ENCODE assay signal across 22 mouse cellular contexts in the genomic region with DNA sequence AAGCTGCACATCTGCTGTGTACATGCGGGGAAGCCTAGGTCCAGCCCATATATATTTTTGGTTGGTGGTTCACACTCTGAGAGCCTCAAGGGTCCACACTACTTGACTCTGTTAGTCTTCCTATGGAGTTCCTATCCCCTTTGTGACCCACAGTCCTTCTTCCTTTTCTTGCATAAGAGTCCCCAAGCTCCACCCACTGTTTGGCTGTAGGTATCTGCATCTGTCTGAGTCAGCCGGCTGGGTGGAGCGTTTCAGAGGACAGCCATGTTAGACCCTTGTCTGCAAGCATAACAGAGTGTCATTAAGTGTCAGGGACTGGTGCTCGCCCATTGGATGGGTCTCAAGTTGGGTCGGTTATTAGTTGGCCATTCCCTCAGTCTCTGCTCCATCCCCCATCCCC. TPM values are rescaled to one million over a fixed set of nuclear protein-coding genes. Genes with fewer than 3 reads are reported as not detected.
DNase-seq lines count a peak whose midpoint lies in the region; ATAC-seq and TF ChIP-seq lines count a peak whose summit lies in the region.
"Had no signal": no experiment of that assay in that cellular context is flagged by ENCODE, and none has a peak within 500 bp of the region (broad histone marks: within the 10 kb centered on the region; RNA-seq: fewer than 3 reads in every experiment).

No protein-coding gene starts in this region.

- no peaks in the 10 kb centered on the region for H3K36me3 ChIP-seq in intestine, postnatal 0 days (ENCODE audit: control insufficient read depth, insufficient read depth)
- H3K36me3 ChIP-seq: embryonic facial prominence, embryonic 12.5 days; hindbrain, embryonic 12.5 days; limb, embryonic 10.5 days; neural tube, embryonic 13.5 days had no signal

- H3K27ac ChIP-seq in intestine, postnatal 0 days (ENCODE audit: low read depth, low read length): no peak overlapping the region
- H3K27ac ChIP-seq: embryonic facial prominence, embryonic 12.5 days; forebrain, embryonic 13.5 days; hindbrain, embryonic 12.5 days; limb, embryonic 10.5 days; neural tube, embryonic 13.5 days had no signal

- DNase-seq in kidney, adult 18-20 months: peak; percentile 7
- no peak for DNase-seq in kidney, postnatal 14 days
- DNase-seq in R1 (ENCODE audit: low read depth, low spot score): peak; percentile 48
- no peak for DNase-seq in c-Kit-positive CD71-positive TER-119-positive erythroid progenitor cells, embryonic 14.5 days (ENCODE audit: low spot score)
- DNase-seq in adipocyte (ENCODE audit: low spot score): no peak
- DNase-seq: adrenal gland, postnatal 36 days; cerebellum, adult 18-20 months; cerebellum, postnatal 14 days; kidney, adult 8-10 months; kidney, postnatal 10 days; liver; lung, postnatal 10 days; midbrain, embryonic 14.5 days; thymus, postnatal 25 days had no signal

- 0 out of 2 replicates have a peak, but pooled peaks have one; percentile 15 for ATAC-seq in intestine, postnatal 0 days
- ATAC-seq in activated CD4-positive, CD25-positive, alpha-beta regulatory T cell, adult 4 months: no peak
- ATAC-seq: forebrain, embryonic 13.5 days had no signal

- no peak overlapping the region for H3K9ac ChIP-seq in intestine, postnatal 0 days (ENCODE audit: low read depth, low read length)
- H3K9ac ChIP-seq: embryonic facial prominence, embryonic 12.5 days; forebrain, embryonic 13.5 days; hindbrain, embryonic 12.5 days; neural tube, embryonic 13.5 days had no signal

- 71% methylated on average over 5 of the region's 5 CpGs for WGBS in intestine, postnatal 0 days

- H3K9me3 ChIP-seq in intestine, postnatal 0 days (ENCODE audit: control insufficient read depth): no peaks in the 10 kb centered on the region
- H3K9me3 ChIP-seq: embryonic facial prominence, embryonic 12.5 days; forebrain, embryonic 13.5 days; hindbrain, embryonic 12.5 days; limb, embryonic 10.5 days; megakaryocyte, embryonic 14.5 days; neural tube, embryonic 13.5 days had no signal

- no peak overlapping the region for H3K4me2 ChIP-seq in intestine, postnatal 0 days (replicated peaks; ENCODE audit: low read depth)
- H3K4me2 ChIP-seq: embryonic facial prominence, embryonic 12.5 days; forebrain, embryonic 13.5 days; hindbrain, embryonic 12.5 days; neural tube, embryonic 13.5 days had no signal

- H3K4me1 ChIP-seq in intestine, postnatal 0 days (replicated peaks; ENCODE audit: control insufficient read depth, insufficient read depth, low read length): no peaks in the 10 kb centered on the region
- H3K4me1 ChIP-seq: embryonic facial prominence, embryonic 12.5 days; forebrain, embryonic 13.5 days; hindbrain, embryonic 12.5 days; megakaryocyte, embryonic 14.5 days had no signal

- no peaks in the 10 kb centered on the region for H3K27me3 ChIP-seq in intestine, postnatal 0 days (replicated peaks; ENCODE audit: control insufficient read depth, insufficient read depth, low read length)
- H3K27me3 ChIP-seq: embryonic facial prominence, embryonic 12.5 days; forebrain, embryonic 13.5 days; hindbrain, embryonic 12.5 days; megakaryocyte, embryonic 14.5 days; neural tube, embryonic 13.5 days had no signal

- TF ChIP-seq CTCF in intestine, postnatal 0 days (IDR thresholded peaks at IDR 0.05; ENCODE audit: low read depth): no peak

- H3K4me3 ChIP-seq in intestine, postnatal 0 days (ENCODE audit: low read depth, low read length): no peak overlapping the region
- H3K4me3 ChIP-seq: embryonic facial prominence, embryonic 12.5 days; forebrain, embryonic 13.5 days; hindbrain, embryonic 12.5 days; limb, embryonic 10.5 days; megakaryocyte, embryonic 14.5 days; neural tube, embryonic 13.5 days had no signal

RNA-seq across cellular contexts. Expression of a gene that starts 33.6 kb away (rescaled TPM):
- 23.3 and 24.4 TPM in 2 replicates for polyA plus RNA-seq in intestine, postnatal 0 days (2015; fragmentation: Nextera tagmentation; extraction: Ambion mirVana)
- 10 to 100 TPM in 1 of 2 experiments, 1 to 10 TPM in 1; 8.8 to 15.9 TPM for polyA plus RNA-seq in activated CD4-positive, CD25-positive, alpha-beta regulatory T cell, adult 4 months (2017; shearing (Covaris generic))

Comparison
In these comparisons a context has a peak if more than half of its experiments do, and no peak if none do; other contexts are left out.
1. DNase-seq: peak in kidney, adult 18-20 months (single experiment) and R1 (single experiment); none in kidney, postnatal 14 days (single experiment), c-Kit-positive CD71-positive TER-119-positive erythroid progenitor cells, embryonic 14.5 days (single experiment) and adipocyte (single experiment).